Mouse (Mus musculus): Measurements from ENCODE around the gene Snx9.

The Snx9 gene

GRCm38 (mm10) chr17:5807847-5808386 is 33.2 kb upstream of the Snx9 start:
- no peak for DNase-seq (ENCODE audit: low spot score)

GRCm38 (mm10) chr17:5813863-5814640 is 27.1 kb upstream of the Snx9 start:
- no peak for DNase-seq (ENCODE audit: low spot score)

- DNase-seq (ENCODE audit: low spot score), result no peak
Observed at GRCm38 (mm10) chr17:5814641-5814920, 26.5 kb upstream of the Snx9 start.

- DNase-seq (ENCODE audit: low spot score), result no peak
Observed at GRCm38 (mm10) chr17:5817871-5818270, 23.3 kb upstream of the Snx9 start.

- DNase-seq (ENCODE audit: low spot score), result no peak
Observed at GRCm38 (mm10) chr17:5819105-5819504, 22.0 kb upstream of the Snx9 start.

- no peak for DNase-seq (ENCODE audit: low spot score)
Observed at GRCm38 (mm10) chr17:5819799-5820201, 21.3 kb upstream of the Snx9 start.

- DNase-seq (ENCODE audit: low spot score), result no peak
Observed at GRCm38 (mm10) chr17:5822541-5822940, 18.6 kb upstream of the Snx9 start.

- DNase-seq (ENCODE audit: low spot score), result no peak
Observed at GRCm38 (mm10) chr17:5823032-5823431, 18.1 kb upstream of the Snx9 start.

- DNase-seq (ENCODE audit: low spot score), result no peak
Observed at GRCm38 (mm10) chr17:5827836-5828582, 13.1 kb upstream of the Snx9 start.

- DNase-seq (ENCODE audit: low spot score), result no peak
Observed at GRCm38 (mm10) chr17:5828583-5828836, 12.6 kb upstream of the Snx9 start.

- no peak for DNase-seq (ENCODE audit: low spot score)
Observed at GRCm38 (mm10) chr17:5828944-5829343, 12.2 kb upstream of the Snx9 start.

- no peak for DNase-seq (ENCODE audit: low spot score)
Observed at GRCm38 (mm10) chr17:5829930-5830329, 11.2 kb upstream of the Snx9 start.

- DNase-seq (ENCODE audit: low spot score), result peak; percentile 67
Observed at GRCm38 (mm10) chr17:5830382-5830781, 10.7 kb upstream of the Snx9 start.

- no peak for DNase-seq (ENCODE audit: low spot score)
Observed at GRCm38 (mm10) chr17:5830832-5831231, 10.3 kb upstream of the Snx9 start.

- no peak for DNase-seq (ENCODE audit: low spot score)
Observed at GRCm38 (mm10) chr17:5831257-5831806, 9.8 kb upstream of the Snx9 start.

GRCm38 (mm10) chr17:5834166-5834565 is 7.0 kb upstream of the Snx9 start:
- DNase-seq (ENCODE audit: low spot score), result no peak

GRCm38 (mm10) chr17:5834798-5835328 is 6.3 kb upstream of the Snx9 start:
- no peak for DNase-seq (ENCODE audit: low spot score)

- no peak for DNase-seq (ENCODE audit: low spot score)
Observed at GRCm38 (mm10) chr17:5839549-5840240, 1.4 kb upstream of the Snx9 start.

- no peak for DNase-seq (ENCODE audit: low spot score)
Observed at GRCm38 (mm10) chr17:5840550-5841127, 490 bp upstream of the Snx9 start.

GRCm38 (mm10) chr17:5841943-5842273 is 779 bp downstream of the Snx9 start:
- DNase-seq (ENCODE audit: low spot score), result no peak

GRCm38 (mm10) chr17:5842988-5843640 is 2.0 kb downstream of the Snx9 start:
- no peak for DNase-seq (ENCODE audit: low spot score)

- DNase-seq (ENCODE audit: low spot score), result no peak
Observed at GRCm38 (mm10) chr17:5843641-5843990, 2.5 kb downstream of the Snx9 start.

All from c-Kit-positive CD71-positive TER-119-positive erythroid progenitor cells, embryonic 14.5 days (primary cell).